ENCODE assay signal across 22 mouse cellular contexts in genomic region chr7:140951765-140952164, GRCm38 (mm10). TPM values are rescaled to one million over a fixed set of nuclear protein-coding genes. Genes with fewer than 3 reads are reported as not detected.
DNase-seq lines count a peak whose midpoint lies in the region; ATAC-seq and TF ChIP-seq lines count a peak whose summit lies in the region.
"Had no signal": no experiment of that assay in that cellular context is flagged by ENCODE, and none has a peak within 500 bp of the region (broad histone marks: within the 10 kb centered on the region; RNA-seq: fewer than 3 reads in every experiment).

No protein-coding gene starts in this region.

- peaks cover 65% of the 10 kb centered on the region for H3K4me1 ChIP-seq in kidney, embryonic 15.5 days
- peaks cover 47% of the 10 kb centered on the region for H3K4me1 ChIP-seq in stomach, embryonic 15.5 days
- peaks cover 4% of the 10 kb centered on the region; the same call in 1 of the 2 replicates for H3K4me1 ChIP-seq in stomach, postnatal 0 days (replicated peaks; ENCODE audit: control insufficient read depth, insufficient read depth)
- peaks cover 51% of the 10 kb centered on the region for H3K4me1 ChIP-seq in stomach, embryonic 16.5 days (ENCODE audit: control insufficient read depth, insufficient read depth, low read length)

- H3K9me3 ChIP-seq in kidney, embryonic 15.5 days (replicated peaks): no peaks in the 10 kb centered on the region
- no peaks in the 10 kb centered on the region for H3K9me3 ChIP-seq in stomach, embryonic 15.5 days
- H3K9me3 ChIP-seq in stomach, postnatal 0 days (ENCODE audit: control insufficient read depth, low read length): no peaks in the 10 kb centered on the region
- H3K9me3 ChIP-seq in stomach, embryonic 16.5 days (replicated peaks; ENCODE audit: control insufficient read depth, low read length): no peaks in the 10 kb centered on the region
- H3K9me3 ChIP-seq: embryonic facial prominence, embryonic 12.5 days; hindbrain, embryonic 15.5 days; intestine, embryonic 15.5 days; liver, embryonic 13.5 days had no signal

- H3K27me3 ChIP-seq in kidney, embryonic 15.5 days: no peaks in the 10 kb centered on the region
- H3K27me3 ChIP-seq in stomach, embryonic 15.5 days (replicated peaks): no peaks in the 10 kb centered on the region
- no peaks in the 10 kb centered on the region for H3K27me3 ChIP-seq in stomach, postnatal 0 days (ENCODE audit: control insufficient read depth, insufficient read depth, low read length)
- H3K27me3 ChIP-seq in stomach, embryonic 16.5 days (ENCODE audit: control insufficient read depth, insufficient read depth, low read length): no peaks in the 10 kb centered on the region
- H3K27me3 ChIP-seq: embryonic facial prominence, embryonic 12.5 days; hindbrain, embryonic 15.5 days; intestine, embryonic 15.5 days; liver, embryonic 13.5 days had no signal

- TF ChIP-seq EP300 in stomach, postnatal 0 days (optimal IDR thresholded peaks at IDR 0.05): no peak

- no peak overlapping the region for H3K4me2 ChIP-seq in kidney, embryonic 15.5 days
- H3K4me2 ChIP-seq in stomach, embryonic 15.5 days: no peak overlapping the region
- no peak overlapping the region for H3K4me2 ChIP-seq in stomach, postnatal 0 days (replicated peaks; ENCODE audit: low read depth)
- H3K4me2 ChIP-seq in stomach, embryonic 16.5 days (ENCODE audit: low read depth, low read length): no peak overlapping the region
- H3K4me2 ChIP-seq: embryonic facial prominence, embryonic 12.5 days; hindbrain, embryonic 15.5 days; liver, embryonic 13.5 days had no signal

- no peak overlapping the region for H3K4me3 ChIP-seq in kidney, embryonic 15.5 days (replicated peaks)
- no peak overlapping the region for H3K4me3 ChIP-seq in stomach, embryonic 15.5 days (replicated peaks)
- H3K4me3 ChIP-seq in stomach, postnatal 0 days (ENCODE audit: low read depth, low read length): no peak overlapping the region
- H3K4me3 ChIP-seq in stomach, embryonic 16.5 days (replicated peaks; ENCODE audit: low read length): no peak overlapping the region
- H3K4me3 ChIP-seq: embryonic facial prominence, embryonic 12.5 days; hindbrain, embryonic 15.5 days; intestine, embryonic 15.5 days; layer of hippocampus, adult 2 months; liver, embryonic 13.5 days had no signal

- DNase-seq in heart, adult 11 months: peak; percentile 89
- DNase-seq in heart, adult 9 months (ENCODE audit: low spot score in 2 of 2): no peak
- DNase-seq in kidney, adult 11 months: no peak
- no peak for DNase-seq in stomach, postnatal 0 days (ENCODE audit: low spot score)
- DNase-seq in MN1 (ENCODE audit: low spot score): no peak
- DNase-seq: adrenal gland, adult 8-10 months; cerebellum, adult 9-11 months; layer of hippocampus, postnatal 36 days; liver, embryonic 13.5 days; retina, postnatal 1 day; thymus, postnatal 14 days had no signal

- H3K9ac ChIP-seq in kidney, embryonic 15.5 days: no peak overlapping the region
- H3K9ac ChIP-seq in stomach, embryonic 15.5 days: no peak overlapping the region
- H3K9ac ChIP-seq in stomach, postnatal 0 days (ENCODE audit: low read length): no peak overlapping the region; the same call in 1 of the 2 replicates
- H3K9ac ChIP-seq in stomach, embryonic 16.5 days (ENCODE audit: low read length): 0 out of 2 replicates have a peak overlapping the region, but pooled peaks have one; percentile 11
- H3K9ac ChIP-seq: embryonic facial prominence, embryonic 12.5 days; hindbrain, embryonic 15.5 days; intestine, embryonic 15.5 days; liver, embryonic 13.5 days had no signal

- no peak for TF ChIP-seq CTCF in stomach, postnatal 0 days (IDR thresholded peaks at IDR 0.05; ENCODE audit: low read depth)

- peak overlapping the region; percentile 78; the same call in 1 of the 2 replicates for H3K27ac ChIP-seq in kidney, embryonic 15.5 days
- H3K27ac ChIP-seq in stomach, embryonic 15.5 days: peak overlapping the region; percentile 61; the same call in 1 of the 2 replicates
- no peak overlapping the region; the same call in 1 of the 2 replicates for H3K27ac ChIP-seq in stomach, postnatal 0 days (replicated peaks)
- peak overlapping the region; percentile 63; the same call in 1 of the 2 replicates for H3K27ac ChIP-seq in stomach, embryonic 16.5 days (ENCODE audit: low read length)
- H3K27ac ChIP-seq: hindbrain, embryonic 15.5 days; layer of hippocampus, adult 2 months had no signal

- no peak for ATAC-seq in kidney, embryonic 15.5 days (replicated peaks; ENCODE audit: low FRiP score)
- ATAC-seq in stomach, embryonic 15.5 days (ENCODE audit: insufficient read depth, low FRiP score, low read depth): no peak
- no peak for ATAC-seq in stomach, postnatal 0 days (ENCODE audit: low FRiP score, low TSS enrichment)
- no peak for ATAC-seq in stomach, embryonic 16.5 days (ENCODE audit: insufficient read depth, low FRiP score)
- ATAC-seq: forebrain, embryonic 16.5 days; intestine, embryonic 15.5 days; midbrain, embryonic 16.5 days had no signal

- H3K36me3 ChIP-seq in kidney, embryonic 15.5 days: peaks cover 42% of the 10 kb centered on the region
- H3K36me3 ChIP-seq in stomach, embryonic 15.5 days: peaks cover 20% of the 10 kb centered on the region
- H3K36me3 ChIP-seq in stomach, postnatal 0 days (ENCODE audit: control insufficient read depth, insufficient read depth, low read length): peaks cover 20% of the 10 kb centered on the region
- peaks cover 7% of the 10 kb centered on the region; the same call in 1 of the 2 replicates for H3K36me3 ChIP-seq in stomach, embryonic 16.5 days (ENCODE audit: control insufficient read depth, insufficient read depth, low read length)
- H3K36me3 ChIP-seq: hindbrain, embryonic 15.5 days had no signal

- 62% methylated on average over 6 of the region's 6 CpGs for WGBS in kidney, embryonic 15.5 days
- WGBS in stomach, embryonic 15.5 days: 65% methylated on average over 6 of the region's 6 CpGs
- WGBS in stomach, postnatal 0 days: 56% methylated on average over 6 of the region's 6 CpGs
- WGBS in stomach, embryonic 16.5 days: 59% methylated on average over 6 of the region's 6 CpGs

RNA-seq across cellular contexts. Expression of gene Ifitm5, which starts 1.7 kb away (rescaled TPM):
- polyA plus RNA-seq in kidney, embryonic 15.5 days (2015; fragmentation: Nextera tagmentation; extraction: Ambion mirVana): 4.3 and 21.7 TPM in 2 replicates
- 3.2 and 3.6 TPM in 2 replicates for polyA plus RNA-seq in stomach, embryonic 15.5 days (2015; fragmentation: Nextera tagmentation; extraction: Ambion mirVana)
- 0.58 and 0.82 TPM in 2 replicates for polyA plus RNA-seq in stomach, postnatal 0 days (2015; fragmentation: Nextera tagmentation; extraction: Ambion mirVana)
- 3.8 and 4.4 TPM in 2 replicates for polyA plus RNA-seq in stomach, embryonic 16.5 days (2015; fragmentation: Nextera tagmentation; extraction: Ambion mirVana)
- polyA plus RNA-seq: cortical plate, adult 2 months had no signal

RNA-seq across cellular contexts. Expression of gene Gm45717, which starts 4.0 kb away (rescaled TPM):
- polyA plus RNA-seq in kidney, embryonic 15.5 days (2015; fragmentation: Nextera tagmentation; extraction: Ambion mirVana): 0.39 TPM in 1 of 2 replicates, not detected in the other
- 0.40 and 0.71 TPM in 2 replicates for polyA plus RNA-seq in stomach, embryonic 15.5 days (2015; fragmentation: Nextera tagmentation; extraction: Ambion mirVana)
- 0.32 and 0.71 TPM in 2 replicates for polyA plus RNA-seq in stomach, postnatal 0 days (2015; fragmentation: Nextera tagmentation; extraction: Ambion mirVana)
- polyA plus RNA-seq in stomach, embryonic 16.5 days (2015; fragmentation: Nextera tagmentation; extraction: Ambion mirVana): not detected in 2 replicates
- polyA plus RNA-seq: cortical plate, adult 2 months; embryonic facial prominence, embryonic 12.5 days; forebrain, embryonic 16.5 days; hindbrain, embryonic 15.5 days; liver, embryonic 13.5 days; midbrain, embryonic 16.5 days; testis, adult 2 months had no signal

RNA-seq across cellular contexts. Expression of gene Ifitm2, which starts 4.0 kb away (rescaled TPM):
- 897 and 954 TPM in 2 replicates for polyA plus RNA-seq in kidney, embryonic 15.5 days (2015; fragmentation: Nextera tagmentation; extraction: Ambion mirVana)
- 1,181 and 1,379 TPM in 2 replicates for polyA plus RNA-seq in stomach, embryonic 15.5 days (2015; fragmentation: Nextera tagmentation; extraction: Ambion mirVana)
- polyA plus RNA-seq in stomach, postnatal 0 days (2015; fragmentation: Nextera tagmentation; extraction: Ambion mirVana): 932 and 1,048 TPM in 2 replicates
- 1,006 and 1,276 TPM in 2 replicates for polyA plus RNA-seq in stomach, embryonic 16.5 days (2015; fragmentation: Nextera tagmentation; extraction: Ambion mirVana)

RNA-seq across cellular contexts. Expression of gene Pgghg, which starts 10.6 kb away (rescaled TPM):
- polyA plus RNA-seq in kidney, embryonic 15.5 days (2015; fragmentation: Nextera tagmentation; extraction: Ambion mirVana): 19.5 and 23.5 TPM in 2 replicates
- 21.2 and 23.5 TPM in 2 replicates for polyA plus RNA-seq in stomach, embryonic 15.5 days (2015; fragmentation: Nextera tagmentation; extraction: Ambion mirVana)
- 10.1 and 12.3 TPM in 2 replicates for polyA plus RNA-seq in stomach, postnatal 0 days (2015; fragmentation: Nextera tagmentation; extraction: Ambion mirVana)
- polyA plus RNA-seq in stomach, embryonic 16.5 days (2015; fragmentation: Nextera tagmentation; extraction: Ambion mirVana): 25.6 and 27.3 TPM in 2 replicates

RNA-seq across cellular contexts. Expression of gene Ifitm1, which starts 15.3 kb away (rescaled TPM):
- 55.2 and 59.7 TPM in 2 replicates for polyA plus RNA-seq in kidney, embryonic 15.5 days (2015; fragmentation: Nextera tagmentation; extraction: Ambion mirVana)
- 179 and 209 TPM in 2 replicates for polyA plus RNA-seq in stomach, embryonic 15.5 days (2015; fragmentation: Nextera tagmentation; extraction: Ambion mirVana)
- polyA plus RNA-seq in stomach, postnatal 0 days (2015; fragmentation: Nextera tagmentation; extraction: Ambion mirVana): 162 and 173 TPM in 2 replicates
- polyA plus RNA-seq in stomach, embryonic 16.5 days (2015; fragmentation: Nextera tagmentation; extraction: Ambion mirVana): 156 and 185 TPM in 2 replicates
